Comparison of ENCODE assay signal across 18 mouse cellular contexts in the genomic region with DNA sequence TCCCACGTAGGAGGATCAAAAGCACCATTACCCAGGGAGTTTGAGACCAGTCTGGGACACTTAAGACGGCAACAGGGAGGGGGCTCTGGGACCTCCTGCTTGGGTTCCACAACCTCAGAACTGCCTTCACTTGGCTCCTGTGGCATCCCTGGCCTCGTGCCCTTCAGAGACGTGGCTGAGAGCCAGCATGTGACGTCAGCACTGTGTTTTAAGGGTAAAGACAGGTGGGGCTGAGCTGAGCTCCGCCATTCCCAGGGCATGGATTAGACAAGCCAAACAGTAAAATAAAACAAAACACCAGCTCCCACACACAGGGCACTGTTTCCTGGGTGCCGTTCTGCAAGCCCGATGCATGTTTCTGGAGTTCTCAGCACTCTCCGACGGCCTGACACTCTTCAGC. TPM values are rescaled to one million over a fixed set of nuclear protein-coding genes. Genes with fewer than 3 reads are reported as not detected.
DNase-seq lines count a peak whose midpoint lies in the region; ATAC-seq lines count a peak whose summit lies in the region.
"Had no signal": no experiment of that assay in that cellular context is flagged by ENCODE, and none has a peak within 500 bp of the region (broad histone marks: within the 10 kb centered on the region; RNA-seq: fewer than 3 reads in every experiment).

No protein-coding gene starts in this region.

- H3K9ac ChIP-seq in intestine, embryonic 16.5 days (ENCODE audit: low read depth, low read length), result no peak overlapping the region
- H3K9ac ChIP-seq: forebrain, postnatal 0 days; hindbrain, embryonic 15.5 days; kidney, embryonic 15.5 days; limb, embryonic 15.5 days; lung, embryonic 15.5 days had no signal

- ATAC-seq in cerebellum, adult (ENCODE audit: insufficient number of reproducible peaks, low FRiP score, low TSS enrichment), result no peak
- ATAC-seq in intestine, embryonic 16.5 days, result no peak
- ATAC-seq: forebrain, postnatal 0 days had no signal

- H3K27ac ChIP-seq in intestine, embryonic 16.5 days (ENCODE audit: low read length), result no peak overlapping the region
- H3K27ac ChIP-seq: hindbrain, embryonic 15.5 days; kidney, embryonic 15.5 days; left cerebral cortex, adult 2 months; limb, embryonic 15.5 days; lung, embryonic 15.5 days; midbrain, embryonic 10.5 days had no signal

- intact Hi-C loops in heart, postnatal 14 days (cut with DNase I), result no loop called here

- H3K27me3 ChIP-seq in intestine, embryonic 16.5 days (replicated peaks; ENCODE audit: control insufficient read depth, insufficient read depth, low read length), result no peaks in the 10 kb centered on the region
- H3K27me3 ChIP-seq: hindbrain, embryonic 15.5 days; lung, embryonic 15.5 days had no signal

- DNase-seq in cerebellum, postnatal 10 days, result peak; percentile 67
- DNase-seq in heart, postnatal 14 days, result peak; percentile 9 to 44
- DNase-seq in heart, adult 11 months, result no peak
- DNase-seq in ovary, postnatal 10 days (ENCODE audit: low spot score), result peak; percentile 24
- DNase-seq in ovary, adult 18-20 months (ENCODE audit: low spot score), result no peak
- no peak for DNase-seq in thymus, postnatal 0 days (ENCODE audit: low spot score)
- DNase-seq: cerebellum, adult 9-11 months; forebrain, postnatal 0 days; right cerebral cortex, adult 18-20 months; thymus, postnatal 36 days had no signal

- no peak overlapping the region for H3K4me2 ChIP-seq in intestine, embryonic 16.5 days (ENCODE audit: low read depth, low read length)
- H3K4me2 ChIP-seq: hindbrain, embryonic 15.5 days; kidney, embryonic 15.5 days; limb, embryonic 15.5 days; lung, embryonic 15.5 days had no signal

- H3K4me1 ChIP-seq in intestine, embryonic 16.5 days (ENCODE audit: control insufficient read depth, insufficient read depth, low read length), result peaks cover 3% of the 10 kb centered on the region; the same call in 1 of the 2 replicates
- H3K4me1 ChIP-seq: hindbrain, embryonic 15.5 days had no signal

- H3K36me3 ChIP-seq in intestine, embryonic 16.5 days (ENCODE audit: control insufficient read depth, insufficient read depth, low read length), result no peaks in the 10 kb centered on the region
- H3K36me3 ChIP-seq: hindbrain, embryonic 15.5 days; kidney, embryonic 15.5 days; limb, embryonic 15.5 days; lung, embryonic 15.5 days; midbrain, embryonic 10.5 days had no signal

- no peak overlapping the region for H3K4me3 ChIP-seq in intestine, embryonic 16.5 days (ENCODE audit: low read length)
- H3K4me3 ChIP-seq: hindbrain, embryonic 15.5 days; kidney, embryonic 15.5 days; left cerebral cortex, adult 2 months; limb, embryonic 15.5 days; lung, embryonic 15.5 days; midbrain, embryonic 10.5 days had no signal

- H3K9me3 ChIP-seq in intestine, embryonic 16.5 days (ENCODE audit: control insufficient read depth, low read length), result no peaks in the 10 kb centered on the region
- H3K9me3 ChIP-seq: hindbrain, embryonic 15.5 days; kidney, embryonic 15.5 days; limb, embryonic 15.5 days; lung, embryonic 15.5 days; midbrain, embryonic 10.5 days had no signal

- WGBS in intestine, embryonic 16.5 days, result 64% methylated on average over 10 of the region's 10 CpGs

RNA-seq across cellular contexts. Expression of gene Thap12, which starts 47.5 kb away (rescaled TPM):
- 10 to 100 TPM; 60.5 to 70.9 TPM for total RNA-seq in heart, postnatal 14 days (2021)
- polyA plus RNA-seq in thymus, postnatal 0 days (2015; fragmentation: Nextera tagmentation; extraction: Ambion mirVana), result 42.1 and 47.1 TPM in 2 replicates
- polyA plus RNA-seq in intestine, embryonic 16.5 days (2015; fragmentation: Nextera tagmentation; extraction: Ambion mirVana), result 28.6 and 28.8 TPM in 2 replicates

Comparison
In these comparisons a context has a peak if more than half of its experiments do, and no peak if none do; other contexts are left out.
1. DNase-seq: peak in cerebellum, postnatal 10 days (2 of 2), heart, postnatal 14 days (2 of 2) and ovary, postnatal 10 days (single experiment); none in heart, adult 11 months (single experiment), ovary, adult 18-20 months (single experiment) and thymus, postnatal 0 days (single experiment).